Mouse (Mus musculus): ENCODE results near the gene Rcan2.
A peak's percentile ranks its signal among the peaks of the same experiment; 100 is the strongest.

The Rcan2 gene

GRCm38 (mm10) chr17:44020707-44021220, 219.6 kb downstream of the Rcan2 start:
- no peak for DNase-seq (ENCODE audit: low spot score)

DNA sequence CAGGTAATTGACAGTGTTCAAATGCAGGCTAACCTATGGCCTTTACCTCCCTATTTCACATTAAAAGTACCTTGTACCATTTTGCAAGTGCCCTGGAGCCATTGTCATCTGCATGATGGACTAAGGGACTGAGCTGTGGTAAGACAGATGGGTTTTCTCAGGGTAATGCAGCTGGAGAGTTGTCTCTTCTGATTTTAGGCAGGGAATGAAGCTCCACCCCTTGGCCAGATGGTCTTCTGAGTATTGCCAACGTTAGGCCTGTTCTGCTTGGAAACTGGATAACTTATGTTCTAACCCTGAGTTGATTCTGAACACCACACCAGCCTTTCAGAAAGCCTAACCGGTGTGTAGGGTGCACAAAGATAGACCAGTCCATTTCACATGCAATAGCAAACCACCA, 222.7 kb downstream of the Rcan2 start:
- no peak for DNase-seq (ENCODE audit: low spot score)

DNA sequence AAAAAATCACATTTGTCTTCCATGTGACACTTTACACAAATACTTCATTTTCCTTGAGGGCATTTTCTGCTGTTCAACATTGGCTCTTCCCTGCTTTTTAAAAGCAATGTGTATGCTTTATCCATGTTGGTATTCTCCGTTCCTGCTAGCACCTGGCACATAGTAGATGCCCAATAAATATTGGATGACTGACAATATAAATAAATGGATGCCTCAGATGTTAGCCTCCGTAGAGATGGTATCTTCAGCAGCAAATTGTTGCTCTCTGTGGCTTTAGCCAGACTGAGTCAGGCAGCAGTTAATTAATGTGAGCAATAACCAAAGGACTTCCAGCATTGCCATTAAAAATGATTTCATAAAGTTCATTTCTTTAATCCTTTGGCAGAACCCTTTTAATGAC, 223.9 kb downstream of the Rcan2 start:
- DNase-seq (ENCODE audit: low spot score), result no peak

- DNase-seq (ENCODE audit: low spot score), result no peak
These were observed 224.8 kb downstream of the Rcan2 start for GRCm38 (mm10) chr17:44025935-44026334.

DNA sequence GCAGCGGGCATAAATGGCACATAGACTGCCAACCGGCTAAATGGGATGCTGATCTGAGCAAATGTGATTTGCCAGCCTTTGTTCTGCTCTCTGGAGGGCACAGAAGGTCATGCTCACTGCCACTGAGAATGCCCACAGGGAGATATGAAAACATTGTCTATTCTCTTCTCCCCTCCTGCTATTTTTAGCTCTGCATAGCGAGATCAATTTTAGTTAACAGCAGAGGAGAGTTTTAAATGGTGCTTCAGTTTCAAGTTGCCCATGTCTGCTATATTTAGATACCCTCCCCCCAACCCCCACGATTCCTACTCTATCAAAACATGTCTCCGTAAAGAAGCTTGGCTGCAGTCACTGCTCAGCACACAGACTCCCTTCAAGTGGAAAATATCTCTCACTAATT, 225.2 kb downstream of the Rcan2 start:
- DNase-seq (ENCODE audit: low spot score), result no peak

DNA sequence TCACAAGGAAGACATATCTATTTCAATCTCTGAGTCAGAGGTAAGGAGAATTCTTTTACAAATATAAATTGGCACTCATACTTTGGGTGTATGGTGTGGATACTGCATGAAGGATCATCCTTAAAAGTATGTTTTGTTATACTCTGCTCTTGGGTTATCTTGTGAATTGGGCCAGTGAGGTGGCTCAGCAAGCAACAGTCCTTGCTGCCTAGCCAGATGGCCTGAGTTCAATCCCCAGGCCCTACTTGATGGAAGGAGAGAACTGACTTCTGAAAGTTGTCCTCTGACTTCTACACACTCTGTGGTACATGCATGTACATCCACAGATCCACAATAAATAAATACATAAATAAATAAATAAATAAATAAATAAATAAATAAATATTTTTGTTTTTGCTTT, 225.6 kb downstream of the Rcan2 start:
- DNase-seq (ENCODE audit: low spot score), result no peak

- no peak for DNase-seq (ENCODE audit: low spot score)
These were observed 226.2 kb downstream of the Rcan2 start for GRCm38 (mm10) chr17:44027311-44027710.

DNA sequence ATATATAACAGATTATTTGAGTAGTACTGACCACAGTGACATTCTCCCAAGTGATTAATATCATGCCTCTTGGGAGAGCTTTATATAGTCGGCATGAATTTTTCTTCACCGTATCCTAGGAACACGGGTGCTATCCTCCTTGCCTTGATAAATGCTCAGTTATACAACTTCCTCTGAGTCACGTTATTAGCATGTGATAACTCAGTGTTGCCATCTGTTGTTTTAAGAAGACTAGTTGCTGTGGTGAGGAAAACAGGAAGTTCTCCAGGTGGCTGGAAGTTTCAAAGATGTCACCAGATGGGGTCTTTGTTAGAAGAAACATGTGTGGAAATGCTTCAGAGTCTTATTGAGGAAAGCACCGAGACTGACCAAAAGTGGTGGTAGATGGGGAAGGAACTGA, 228.5 kb downstream of the Rcan2 start:
- no peak for DNase-seq (ENCODE audit: low spot score)

GRCm38 (mm10) chr17:44030776-44031587, 229.8 kb downstream of the Rcan2 start:
- no peak for DNase-seq (ENCODE audit: low spot score)

GRCm38 (mm10) chr17:44035005-44035404, 233.9 kb downstream of the Rcan2 start:
- no peak for DNase-seq (ENCODE audit: low spot score)

DNA sequence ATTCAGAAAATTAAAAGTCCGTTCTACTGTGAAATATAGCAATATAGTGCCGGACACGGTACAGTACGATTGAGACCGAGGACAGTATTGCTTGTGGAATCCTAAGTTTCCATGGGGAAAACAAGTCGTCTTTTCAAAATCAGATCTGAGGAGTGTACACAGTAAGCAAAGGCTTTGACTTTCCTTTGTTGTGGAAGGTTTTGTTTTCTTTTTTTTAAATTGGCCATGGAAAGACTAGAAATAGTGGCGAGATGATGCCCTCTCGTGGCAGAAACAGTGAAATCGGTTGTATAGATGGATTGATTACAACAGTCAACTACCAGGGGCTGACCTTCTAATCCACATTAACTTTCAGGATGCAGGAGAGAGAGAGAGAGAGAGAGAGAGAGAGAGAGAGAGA, 237.5 kb downstream of the Rcan2 start:
- DNase-seq (ENCODE audit: low spot score), result peak; percentile 9

- no peak for DNase-seq (ENCODE audit: low spot score)
These were observed 239.3 kb downstream of the Rcan2 start for GRCm38 (mm10) chr17:44040449-44040848.

GRCm38 (mm10) chr17:44042301-44042700, 241.2 kb downstream of the Rcan2 start:
- DNase-seq (ENCODE audit: low spot score), result no peak

DNA sequence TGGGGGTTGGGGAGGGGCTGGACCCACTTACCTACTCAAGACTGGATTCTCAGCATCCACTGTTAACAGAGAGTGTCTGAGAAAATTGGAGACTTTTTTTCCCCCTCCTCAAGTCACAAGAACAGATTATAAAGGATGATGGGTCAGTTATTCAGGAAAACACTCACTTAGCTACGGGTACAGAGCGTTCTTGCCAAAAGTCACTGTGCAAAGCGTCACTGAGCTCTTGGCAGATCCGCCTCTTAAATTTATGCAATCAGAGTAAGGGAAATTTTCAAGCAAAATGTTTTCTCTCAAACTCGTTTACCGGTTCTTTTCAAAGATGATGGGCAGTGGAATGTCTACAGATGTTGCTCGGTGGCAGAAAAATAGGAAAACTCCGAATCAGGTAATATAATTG, 241.7 kb downstream of the Rcan2 start:
- no peak for DNase-seq (ENCODE audit: low spot score)

DNA sequence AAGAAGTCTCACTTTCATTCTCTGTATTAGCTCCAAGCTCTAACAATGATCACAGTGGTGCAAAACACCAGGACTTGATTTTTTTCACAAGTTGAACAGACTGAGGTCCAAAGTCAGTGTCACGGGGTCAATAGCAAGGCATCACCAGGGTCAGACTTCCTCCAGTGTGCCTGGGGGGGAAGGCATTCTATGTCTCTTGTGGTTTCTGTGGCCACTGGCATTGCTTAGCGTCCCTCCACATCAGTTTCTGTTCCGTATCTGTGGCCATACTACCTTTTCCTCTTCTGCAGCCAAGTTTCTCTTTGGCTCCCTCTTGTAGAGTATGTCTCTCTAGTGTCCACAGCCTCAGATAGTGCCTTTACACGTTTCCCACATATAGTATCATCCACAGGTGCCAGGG, 252.3 kb downstream of the Rcan2 start:
- DNase-seq (ENCODE audit: low spot score), result no peak

DNA sequence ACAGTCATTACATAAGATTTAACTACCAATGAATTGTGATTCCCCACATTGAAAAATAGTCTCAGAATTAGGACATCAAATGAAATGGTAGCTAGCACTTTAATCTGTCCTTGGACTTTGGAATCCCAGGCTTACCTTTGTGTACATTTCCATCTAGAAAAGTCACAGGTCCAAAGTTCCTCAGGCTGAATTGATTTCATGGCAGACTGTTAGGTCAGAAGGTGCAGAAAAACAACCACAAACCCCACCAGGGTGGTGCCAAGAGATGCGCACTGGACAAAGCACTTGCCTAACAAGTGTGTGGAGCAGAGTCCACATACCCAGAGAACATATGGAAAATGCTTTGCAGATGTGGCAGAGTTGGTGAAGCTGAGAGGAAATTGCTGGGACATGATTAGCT, 256.0 kb downstream of the Rcan2 start:
- DNase-seq (ENCODE audit: low spot score), result no peak

DNA sequence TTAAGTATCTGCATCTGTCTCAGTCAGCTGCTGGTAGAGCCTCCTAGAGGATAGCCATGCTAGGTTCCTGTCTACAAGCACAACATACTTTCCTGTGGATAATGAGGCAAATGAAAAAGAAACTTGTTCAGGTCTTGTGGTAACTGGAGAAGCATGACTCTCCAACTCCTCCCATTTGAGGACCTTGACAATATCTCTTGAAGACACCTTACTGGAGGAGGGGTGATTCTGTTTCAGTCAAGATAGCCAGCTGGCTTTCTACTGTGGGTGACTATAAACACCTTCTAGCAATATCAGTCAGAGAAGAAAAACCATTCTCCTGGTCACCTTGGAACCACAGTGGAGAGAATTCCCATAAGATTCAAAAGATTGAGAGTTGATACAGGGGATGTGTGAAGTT, 257.0 kb downstream of the Rcan2 start:
- no peak for DNase-seq (ENCODE audit: low spot score)

GRCm38 (mm10) chr17:44060781-44061180, 259.6 kb downstream of the Rcan2 start:
- DNase-seq (ENCODE audit: low spot score), result no peak

- DNase-seq (ENCODE audit: low spot score), result peak; percentile 27
These were observed 260.2 kb downstream of the Rcan2 start for GRCm38 (mm10) chr17:44061289-44061890.

GRCm38 (mm10) chr17:44068876-44069275, 267.7 kb downstream of the Rcan2 start:
- no peak for DNase-seq (ENCODE audit: low spot score)

DNA sequence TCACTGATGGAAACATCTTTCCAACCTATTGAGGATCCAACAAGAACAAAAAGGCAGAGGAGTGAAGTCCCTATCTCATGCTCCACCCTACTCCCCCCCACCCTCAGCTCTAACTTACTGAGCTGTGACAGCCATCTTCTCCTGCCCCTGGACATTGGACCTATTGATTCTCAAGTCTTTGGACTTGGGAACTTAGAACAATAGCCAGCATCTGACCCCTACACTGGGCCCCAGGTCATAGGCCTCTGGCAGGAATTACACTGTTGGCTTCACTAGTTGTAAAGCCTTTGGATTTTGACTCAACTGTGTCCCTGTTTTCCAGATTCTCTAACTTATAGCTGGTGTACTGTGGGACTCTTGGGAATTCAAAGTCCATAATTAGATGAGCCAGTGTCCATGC, 270.5 kb downstream of the Rcan2 start:
- no peak for DNase-seq (ENCODE audit: low spot score)

- DNase-seq (ENCODE audit: low spot score), result no peak
These were observed 274.4 kb downstream of the Rcan2 start for GRCm38 (mm10) chr17:44075601-44076000.

DNA sequence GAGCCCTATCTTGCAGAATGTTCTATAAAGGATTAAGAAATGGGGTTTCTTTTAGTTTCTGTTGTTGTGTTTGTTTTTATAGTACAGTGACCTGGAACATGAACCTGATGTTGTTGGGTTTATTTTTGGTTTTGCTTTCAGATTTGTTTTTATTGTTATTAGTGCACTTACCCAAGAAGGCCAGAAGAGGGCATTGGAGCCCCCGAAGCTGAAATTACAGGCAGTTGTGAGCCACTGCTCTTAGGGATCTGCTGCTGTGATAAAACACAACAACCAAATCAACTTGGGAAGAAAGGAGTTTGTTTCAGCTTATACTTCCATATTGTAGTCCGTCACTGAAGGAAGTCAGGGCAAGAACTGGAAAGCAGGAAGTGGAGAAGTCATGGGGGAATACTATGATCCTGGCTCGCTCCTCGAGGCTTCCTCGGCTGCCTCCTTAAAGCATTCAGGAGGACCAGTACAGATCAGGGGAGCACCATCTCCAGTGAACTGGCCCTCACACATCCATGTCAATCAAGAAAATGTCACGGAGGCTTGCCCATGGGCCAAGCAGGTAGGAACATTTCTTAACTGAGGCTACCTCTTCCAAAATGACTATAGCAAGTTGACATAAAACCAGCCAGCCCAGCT, 275.0 kb downstream of the Rcan2 start:
- DNase-seq (ENCODE audit: low spot score), result no peak

All from urinary bladder, postnatal 25 days (tissue).